Mouse (Mus musculus): Measurements from ENCODE around the gene Scamp5.
"Not testable (repeated sequence)": the region's sequence is repeated elsewhere in the genome, so short reads cannot be mapped to it uniquely, and the experiment has no call there.

Gene Scamp5

DNA sequence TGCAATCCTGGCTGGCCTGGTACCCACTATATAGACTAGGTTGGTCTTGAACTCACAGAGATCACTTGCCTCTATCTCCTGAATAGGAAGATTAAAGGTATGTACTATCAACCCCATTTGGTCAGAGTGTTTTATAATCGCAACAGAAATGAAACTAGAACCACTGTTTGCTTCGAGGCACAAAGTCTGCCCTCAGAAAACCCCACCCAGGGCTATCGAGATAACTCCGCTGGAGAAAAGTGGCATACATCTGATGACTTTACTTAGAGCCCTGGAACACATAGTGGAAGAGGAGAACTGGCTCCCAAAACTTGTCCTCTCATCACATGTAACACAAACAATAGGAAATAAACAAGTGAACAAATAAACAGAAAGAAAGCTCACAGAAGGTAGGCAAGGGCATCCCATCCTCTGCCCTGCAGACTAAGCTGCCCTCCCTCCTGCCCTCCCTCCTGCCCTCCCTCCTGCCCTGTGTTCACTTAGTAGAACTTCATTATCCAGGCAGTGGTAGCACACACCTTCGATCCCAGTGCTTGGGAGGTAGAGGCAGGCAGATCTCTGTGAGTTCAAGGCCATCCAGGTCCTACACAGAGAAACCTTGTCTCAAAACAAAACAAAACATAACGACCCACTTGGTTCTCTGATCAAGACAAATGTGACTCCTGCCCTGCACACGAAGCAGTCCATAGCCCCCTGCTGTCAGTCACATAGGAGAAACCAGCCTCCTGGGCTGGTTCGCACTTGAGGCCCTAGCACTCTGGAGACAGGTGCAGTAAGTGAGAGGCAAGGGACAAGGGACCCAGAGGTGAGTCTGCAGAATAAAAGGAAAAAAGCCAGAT, 15.0 kb downstream of the Scamp5 start:
- no peak for DNase-seq (ENCODE audit: low read depth, low spot score)

DNA sequence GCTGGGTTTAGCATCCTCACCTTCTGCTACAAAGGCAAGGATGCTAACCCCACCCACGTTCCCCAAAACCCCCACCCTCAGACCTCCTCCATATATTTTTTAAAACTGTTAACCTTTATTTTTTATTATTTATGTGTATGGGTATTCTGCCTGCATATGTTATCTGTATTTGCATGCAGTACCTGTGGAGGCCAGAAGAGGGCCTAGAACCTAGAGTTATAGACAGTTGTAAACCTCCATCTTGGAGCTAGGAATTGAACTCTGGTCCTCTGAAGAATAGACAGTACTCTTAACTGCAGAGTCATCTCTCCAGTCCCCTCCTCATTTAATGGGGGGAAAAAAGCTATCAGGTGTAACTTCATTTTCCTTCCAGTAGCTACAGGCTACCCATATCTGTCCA, 18.1 kb downstream of the Scamp5 start:
- no peak for DNase-seq (ENCODE audit: low read depth, low spot score)

DNA sequence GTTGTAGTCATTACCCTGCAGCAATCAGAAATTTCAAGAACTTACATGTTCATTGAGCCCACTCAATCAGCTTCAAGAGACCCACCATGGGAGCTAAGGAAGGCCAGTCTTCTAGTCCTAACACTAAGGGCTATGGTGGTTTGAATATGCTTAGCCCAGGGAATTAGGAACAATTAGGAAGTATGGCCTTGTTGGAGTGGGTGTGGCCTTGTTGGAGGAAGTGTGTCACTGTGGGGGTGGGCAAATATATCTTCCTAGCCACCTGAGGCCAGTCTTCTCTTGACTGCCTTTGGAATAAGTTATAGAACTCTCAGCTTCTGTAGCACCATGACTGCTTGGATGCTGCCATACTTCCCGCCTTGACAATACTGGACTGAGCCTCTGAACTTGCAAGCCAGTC, 27.2 kb downstream of the Scamp5 start:
- DNase-seq (ENCODE audit: low read depth, low spot score): no peak

DNA sequence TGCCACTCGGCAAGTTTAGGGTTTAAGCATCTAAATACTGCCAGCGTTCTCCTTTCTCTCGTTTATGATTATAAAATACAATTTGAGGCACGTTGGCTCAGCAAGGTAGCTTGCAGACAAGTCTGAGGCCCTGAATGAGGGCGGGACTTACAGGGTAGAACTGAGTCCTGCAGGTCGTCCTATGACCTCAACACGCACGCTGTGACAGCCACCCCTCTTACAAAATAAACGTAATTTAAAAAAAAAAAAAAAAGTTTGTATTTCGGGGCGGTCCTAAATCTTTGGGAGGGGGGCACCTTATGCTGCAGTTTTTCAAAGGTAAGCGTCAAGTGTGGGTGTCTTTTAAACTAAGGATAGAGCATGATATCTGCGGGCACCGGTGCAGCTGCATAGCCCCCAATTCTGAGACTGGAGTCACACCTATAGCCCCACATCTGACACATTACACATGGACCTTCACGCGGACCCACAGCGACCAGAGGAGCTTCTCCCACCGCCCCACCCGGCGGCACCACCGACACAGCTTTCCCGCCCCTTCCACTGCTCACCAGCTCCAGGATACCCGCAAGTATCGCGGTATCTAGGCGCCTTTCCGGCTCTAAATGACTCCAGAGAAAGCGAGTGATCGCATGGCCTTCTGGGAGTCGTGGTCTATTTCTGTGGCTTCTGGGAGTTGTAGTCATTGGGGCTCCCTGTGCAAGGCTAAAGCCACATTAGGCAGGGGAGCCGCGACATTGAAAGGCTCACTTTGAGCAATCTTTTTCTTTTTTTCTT, 28.2 kb downstream of the Scamp5 start, which contains the start of gene Ppcdc:
Gene Ppcdc (minus strand): TSS at position 603 of the 774 bp plus-strand sequence.
- peak; percentile 96 for DNase-seq (ENCODE audit: low read depth, low spot score)

DNA sequence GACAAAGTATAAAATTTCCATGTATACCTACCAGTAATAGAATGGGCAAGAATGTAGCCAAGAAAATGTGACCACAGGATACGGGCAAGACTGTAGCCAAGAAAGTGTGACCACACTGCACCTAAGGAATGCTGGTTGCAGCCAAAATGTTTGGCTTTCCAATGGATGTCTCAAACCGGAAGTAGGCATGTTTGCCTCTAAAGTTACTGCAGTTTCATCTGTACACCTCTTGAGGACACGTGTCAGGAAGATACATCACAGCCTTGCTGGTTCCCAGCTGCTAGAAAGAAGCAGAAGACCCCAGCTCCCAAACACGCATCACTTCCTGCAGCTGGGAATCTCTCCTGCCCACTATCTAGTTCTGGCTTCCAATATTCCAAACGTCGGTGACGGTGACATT, 28.8 kb downstream of the Scamp5 start:
- DNase-seq (ENCODE audit: low read depth, low spot score): no peak

DNA sequence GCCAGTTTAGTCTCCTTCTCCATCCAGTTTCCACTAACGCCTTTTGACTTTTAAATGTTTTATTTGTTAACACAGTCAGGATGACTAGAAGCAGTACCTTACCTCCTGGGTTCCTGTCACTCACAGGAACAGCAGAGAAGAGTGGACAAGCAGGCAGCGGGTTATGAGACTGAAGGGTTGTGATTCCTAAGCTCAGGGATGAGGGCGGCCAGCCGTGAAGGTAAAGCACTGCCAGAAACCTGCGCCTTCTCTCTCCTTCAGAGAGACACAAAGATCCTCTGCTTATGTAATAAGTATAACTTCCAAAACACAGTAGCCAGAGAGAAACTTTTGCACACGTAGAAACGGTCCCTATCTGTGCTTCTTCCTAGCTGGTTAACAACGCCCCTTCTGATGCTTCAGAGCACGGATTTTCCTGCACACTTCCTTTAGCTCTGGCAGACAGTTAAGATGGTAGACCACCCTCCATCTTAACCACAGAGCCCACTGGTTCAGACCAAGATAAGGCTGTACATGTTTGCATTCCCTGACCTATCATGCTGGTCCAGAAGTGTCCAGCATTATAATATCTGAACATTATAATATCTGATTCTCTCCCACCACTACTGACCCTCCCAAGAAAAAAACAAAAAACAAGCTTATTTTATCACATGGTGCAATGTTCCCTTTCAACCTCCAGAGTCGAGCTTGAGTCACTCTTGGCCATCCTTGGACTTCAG, 29.8 kb downstream of the Scamp5 start:
- no peak for DNase-seq (ENCODE audit: low read depth, low spot score)

DNA sequence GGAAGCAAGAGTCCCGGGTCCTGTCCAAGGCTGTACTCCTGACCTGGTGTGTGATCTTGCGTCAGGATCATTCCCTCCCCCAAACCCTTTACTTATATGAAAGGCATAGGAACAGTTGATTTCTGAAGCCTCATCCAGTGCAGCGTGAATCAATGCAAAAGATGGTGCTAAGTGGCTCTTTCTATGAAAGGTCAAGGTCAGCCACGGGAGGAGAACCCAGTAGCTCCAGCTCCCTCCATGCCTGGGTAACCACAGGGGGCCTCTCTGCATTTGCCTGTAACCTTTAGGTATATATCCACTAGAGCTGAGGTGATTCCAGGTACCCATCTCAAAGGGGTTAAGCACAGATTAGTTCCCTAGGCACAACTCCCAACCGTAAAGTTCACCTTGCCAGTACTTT, 31.7 kb downstream of the Scamp5 start:
- DNase-seq (ENCODE audit: low read depth, low spot score): no peak

DNA sequence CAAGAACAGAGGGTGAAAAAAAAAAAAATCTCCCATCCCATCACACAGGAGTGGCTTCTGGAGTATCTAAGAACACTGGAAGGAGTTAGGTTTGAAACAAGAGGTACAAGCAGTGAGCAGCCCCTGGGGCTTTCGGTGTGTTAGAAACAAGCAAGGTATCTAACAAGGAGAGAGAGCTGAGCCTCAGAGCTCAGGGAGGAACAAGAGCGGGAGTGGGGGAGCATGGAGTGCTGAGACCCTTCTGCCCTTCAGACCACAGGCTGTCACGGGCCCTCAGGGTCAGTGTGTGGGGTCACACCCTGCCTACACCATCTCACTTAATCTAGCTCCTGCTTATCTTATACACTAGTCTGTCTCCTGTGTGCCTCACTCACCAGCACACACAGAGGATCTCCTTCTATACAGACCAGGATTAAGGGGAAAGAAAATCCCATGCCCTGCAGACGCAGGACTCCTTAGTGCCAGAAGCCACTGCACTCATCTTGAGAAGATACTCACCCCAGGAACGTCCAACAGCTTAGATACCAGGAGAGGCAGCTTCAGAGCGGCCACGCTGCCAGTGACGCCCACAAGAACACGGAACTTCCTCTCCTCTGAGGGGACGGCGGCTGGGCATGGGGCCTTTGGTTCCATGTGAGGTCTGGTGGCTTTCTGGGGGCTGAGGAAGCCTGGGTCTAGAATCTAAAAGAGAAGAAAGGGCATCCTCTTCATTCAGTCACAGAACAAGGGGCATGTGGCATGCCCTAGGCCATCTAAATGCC, 33.3 kb downstream of the Scamp5 start:
- DNase-seq (ENCODE audit: low read depth, low spot score): no peak

DNA sequence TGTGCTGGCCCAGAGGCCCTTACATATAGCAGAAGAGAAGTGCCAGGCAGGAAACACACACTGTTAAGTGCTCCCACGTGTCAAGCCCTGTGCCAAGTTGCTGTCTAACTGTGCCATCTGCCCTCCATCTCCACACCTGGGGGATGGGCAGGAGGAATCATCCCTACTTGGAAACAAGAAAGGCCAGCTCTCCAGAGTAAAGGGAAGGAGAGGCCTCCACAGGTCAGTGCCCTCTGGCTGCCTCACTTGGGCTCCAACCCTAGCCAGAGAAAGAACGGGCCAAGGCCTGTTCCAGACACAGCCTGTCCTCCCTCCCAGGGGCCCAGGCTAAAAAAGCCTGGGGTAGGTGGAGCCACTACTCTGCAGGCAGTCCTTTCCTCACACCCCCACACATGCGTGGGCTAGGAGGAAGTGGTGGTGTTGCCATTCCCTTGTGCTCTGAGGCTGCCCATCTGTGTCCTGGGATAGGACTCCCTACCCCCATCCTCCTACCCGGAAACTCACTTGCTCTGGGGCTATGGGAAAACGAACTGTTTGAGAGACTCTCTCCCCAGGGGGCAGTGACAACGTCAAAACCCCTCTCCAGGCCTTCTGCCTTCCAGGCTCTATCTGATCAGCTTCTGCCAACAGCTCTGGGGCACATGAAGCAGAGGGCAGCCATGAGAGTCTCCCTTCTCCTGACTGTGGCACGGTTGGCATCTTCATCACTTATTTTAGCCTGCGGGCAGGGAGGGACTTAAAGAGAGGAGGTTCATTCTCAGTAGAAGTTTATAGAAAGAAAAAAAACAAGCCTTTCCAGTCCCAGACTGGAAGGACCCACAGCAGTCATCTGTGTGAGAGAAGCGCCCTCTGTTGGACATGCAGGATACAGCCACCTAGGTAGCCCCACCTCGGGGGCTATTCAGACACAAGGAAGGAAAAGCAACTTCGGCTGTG, 34.5 kb downstream of the Scamp5 start:
- DNase-seq (ENCODE audit: low read depth, low spot score): peak; percentile 68

DNA sequence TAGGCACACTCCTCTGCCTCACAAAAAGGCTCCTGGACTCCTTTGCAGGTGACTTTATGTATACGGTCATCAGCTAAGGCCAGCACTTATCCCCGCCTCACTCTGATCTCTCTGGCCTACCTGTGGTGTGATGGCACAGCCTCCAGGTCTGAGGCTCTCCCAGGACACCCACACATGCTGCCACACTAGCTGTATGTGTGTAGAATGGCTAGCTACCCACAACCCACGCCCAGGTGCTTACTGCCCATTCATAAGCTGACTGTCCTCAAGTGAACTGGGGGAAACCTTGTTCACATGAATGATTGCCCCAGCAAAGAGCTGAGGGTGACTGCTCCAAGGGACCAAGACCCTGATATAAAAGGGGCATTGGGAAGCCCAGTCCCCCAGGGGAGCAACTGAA, 35.4 kb downstream of the Scamp5 start:
- no peak for DNase-seq (ENCODE audit: low read depth, low spot score)

DNA sequence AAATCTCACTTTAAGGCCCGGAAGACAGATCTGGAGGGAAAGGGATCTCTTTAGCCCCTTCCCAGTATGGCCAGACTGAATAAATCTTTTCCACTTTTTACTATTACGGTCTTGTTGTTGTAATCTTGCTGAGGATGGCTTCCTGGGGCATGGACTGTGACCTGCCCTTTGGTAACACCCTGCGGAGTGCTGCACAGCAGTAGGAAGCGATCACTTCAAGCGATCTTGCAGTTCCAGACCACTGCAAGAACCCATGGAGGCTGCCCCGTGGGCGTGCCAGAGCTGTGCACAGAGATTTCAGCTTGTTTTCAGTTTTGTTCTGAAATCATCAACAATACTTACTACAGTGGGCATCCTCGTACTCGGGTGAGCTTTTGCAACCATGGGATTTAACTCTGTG, 36.7 kb downstream of the Scamp5 start:
- DNase-seq (ENCODE audit: low read depth, low spot score): no peak

DNA sequence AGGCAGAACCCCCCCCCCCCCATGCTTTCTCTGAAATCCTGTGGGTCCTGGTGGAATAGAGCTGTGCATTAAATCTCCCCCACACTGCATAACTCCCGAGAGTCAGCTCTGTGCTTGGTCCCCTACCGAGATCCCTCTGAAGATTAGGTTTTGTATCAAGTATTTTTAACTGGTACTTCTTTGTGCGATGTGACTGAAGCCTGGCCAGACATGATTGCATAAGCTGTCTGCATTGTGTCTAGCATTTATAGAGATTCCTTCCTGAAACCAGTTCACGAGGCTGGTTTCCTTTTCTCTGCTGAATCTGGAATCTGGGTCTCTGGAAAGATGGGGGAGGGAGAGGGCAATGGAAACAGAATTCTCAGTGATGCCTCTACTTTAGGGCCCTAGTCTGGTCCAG, 39.5 kb downstream of the Scamp5 start:
- DNase-seq (ENCODE audit: low read depth, low spot score): peak; percentile 71

DNA sequence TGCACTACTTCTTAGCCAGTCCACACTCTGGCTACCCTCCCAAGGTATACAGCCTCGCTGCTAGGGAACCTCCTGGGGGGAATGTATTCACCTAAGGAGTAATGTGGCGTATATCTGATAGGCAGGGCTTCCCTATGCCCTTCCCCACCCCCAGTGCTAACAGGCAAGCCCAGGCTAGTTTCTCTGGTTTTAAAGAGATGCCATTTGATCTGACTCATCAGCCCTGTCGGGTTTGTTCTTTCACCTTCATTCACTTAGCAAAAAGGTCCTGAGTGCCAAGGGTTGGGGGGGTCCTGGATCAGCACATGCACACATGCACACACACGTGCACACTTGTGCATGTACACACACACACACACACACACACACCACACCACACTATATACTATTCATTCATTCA, 39.9 kb downstream of the Scamp5 start:
- DNase-seq (ENCODE audit: low read depth, low spot score): no peak

DNA sequence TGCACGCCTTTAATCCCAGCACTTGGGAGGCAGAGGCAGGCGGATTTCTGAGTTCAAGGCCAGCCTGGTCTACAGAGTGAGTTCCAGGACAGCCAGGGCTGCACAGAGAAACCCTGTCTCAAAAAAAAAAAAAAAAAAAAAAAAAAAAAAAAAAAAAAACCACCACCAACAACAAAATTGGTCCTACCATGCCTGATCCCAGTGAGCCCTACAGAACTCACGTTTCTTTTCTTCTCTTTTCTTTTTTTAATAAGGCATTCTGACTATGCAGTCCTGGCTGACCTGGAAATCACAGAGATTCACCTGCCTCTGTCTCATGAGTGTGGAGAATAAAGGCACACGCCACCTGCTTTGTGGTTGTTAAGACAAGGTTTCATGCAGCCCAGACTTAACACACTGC, 40.7 kb downstream of the Scamp5 start:
- DNase-seq (ENCODE audit: low read depth, low spot score): not testable (repeated sequence)

DNA sequence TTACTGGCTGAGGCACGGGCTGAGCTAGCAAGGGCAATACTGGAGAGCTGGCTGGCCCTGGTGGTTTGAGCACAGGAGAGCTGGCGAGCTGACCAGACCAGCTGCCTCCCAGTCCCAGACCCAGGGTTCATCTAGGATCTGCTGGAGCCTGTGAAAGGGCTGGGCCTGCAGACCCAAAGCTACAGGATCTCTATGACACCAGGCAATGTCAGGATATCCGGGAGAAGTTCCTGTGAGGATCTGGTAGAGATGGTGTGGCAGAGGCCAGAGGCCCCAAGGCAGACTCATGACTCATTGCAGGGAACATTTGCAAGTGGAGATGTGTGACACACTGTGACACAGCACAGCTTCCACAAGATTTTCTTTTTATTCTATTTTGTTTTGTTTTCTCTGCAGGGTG, 42.7 kb downstream of the Scamp5 start:
- DNase-seq (ENCODE audit: low read depth, low spot score): no peak

DNA sequence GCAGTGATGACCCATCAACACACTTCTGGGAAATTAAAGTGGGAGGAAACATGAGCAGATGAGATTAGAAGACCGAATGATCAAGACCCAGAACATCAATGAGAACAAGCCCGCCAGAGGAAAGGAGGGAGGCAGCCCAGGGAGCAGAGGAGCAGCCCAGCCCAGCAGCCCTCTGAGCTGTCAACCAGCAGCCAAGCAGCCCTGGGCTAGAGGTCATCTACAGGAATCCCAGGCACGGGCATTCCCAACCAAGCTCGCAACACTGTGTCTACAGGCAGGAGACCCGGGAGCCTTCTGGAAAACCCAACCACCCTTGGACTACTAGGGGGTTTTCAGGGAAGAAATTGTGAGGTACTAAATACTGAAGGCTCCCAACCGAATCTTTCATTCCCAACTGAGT, 43.8 kb downstream of the Scamp5 start:
- DNase-seq (ENCODE audit: low read depth, low spot score): no peak

DNA sequence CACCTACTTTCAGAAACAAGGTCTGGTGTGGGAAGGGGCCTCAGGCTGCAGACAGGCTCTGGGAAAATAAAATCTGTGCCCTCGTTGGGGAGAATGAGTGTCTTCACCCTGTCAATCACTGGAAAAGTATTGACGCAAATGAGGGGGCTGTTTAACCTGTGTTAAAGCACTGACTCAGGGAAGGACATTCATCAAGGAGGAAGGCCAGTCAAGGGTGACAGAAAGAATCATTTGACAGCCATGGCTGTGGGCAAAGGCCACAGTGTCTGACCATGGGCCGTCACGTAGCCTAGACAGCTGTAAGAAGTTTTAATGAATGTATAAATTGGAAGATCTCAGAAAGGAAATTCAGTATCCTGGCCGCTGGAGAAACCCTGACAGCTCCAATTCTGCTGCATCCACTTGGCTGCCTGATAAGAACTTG, 46.2 kb downstream of the Scamp5 start:
- no peak for DNase-seq (ENCODE audit: low read depth, low spot score)

DNA sequence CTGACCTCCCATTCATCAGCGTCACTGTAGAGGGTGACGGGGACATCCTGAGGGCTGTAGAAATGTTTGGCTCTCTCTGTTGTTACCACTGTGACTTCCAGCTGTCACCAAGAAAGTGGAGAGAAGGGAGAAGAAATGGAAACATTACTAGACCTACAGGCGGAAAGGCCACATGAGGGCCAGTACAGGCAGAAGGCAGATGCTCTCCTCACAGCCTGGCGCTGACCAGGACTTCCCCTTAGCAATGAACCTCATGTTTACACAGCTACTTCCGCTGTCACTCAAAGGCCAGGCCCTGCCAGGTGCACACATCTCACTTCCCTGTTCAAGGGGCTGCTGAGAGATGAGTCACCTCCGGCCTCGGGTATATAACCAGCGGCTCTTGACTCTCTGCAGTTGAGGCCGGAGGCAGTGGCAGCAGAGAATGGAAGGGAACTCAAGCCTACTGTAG, 46.7 kb downstream of the Scamp5 start:
- DNase-seq (ENCODE audit: low read depth, low spot score): peak; percentile 50

DNA sequence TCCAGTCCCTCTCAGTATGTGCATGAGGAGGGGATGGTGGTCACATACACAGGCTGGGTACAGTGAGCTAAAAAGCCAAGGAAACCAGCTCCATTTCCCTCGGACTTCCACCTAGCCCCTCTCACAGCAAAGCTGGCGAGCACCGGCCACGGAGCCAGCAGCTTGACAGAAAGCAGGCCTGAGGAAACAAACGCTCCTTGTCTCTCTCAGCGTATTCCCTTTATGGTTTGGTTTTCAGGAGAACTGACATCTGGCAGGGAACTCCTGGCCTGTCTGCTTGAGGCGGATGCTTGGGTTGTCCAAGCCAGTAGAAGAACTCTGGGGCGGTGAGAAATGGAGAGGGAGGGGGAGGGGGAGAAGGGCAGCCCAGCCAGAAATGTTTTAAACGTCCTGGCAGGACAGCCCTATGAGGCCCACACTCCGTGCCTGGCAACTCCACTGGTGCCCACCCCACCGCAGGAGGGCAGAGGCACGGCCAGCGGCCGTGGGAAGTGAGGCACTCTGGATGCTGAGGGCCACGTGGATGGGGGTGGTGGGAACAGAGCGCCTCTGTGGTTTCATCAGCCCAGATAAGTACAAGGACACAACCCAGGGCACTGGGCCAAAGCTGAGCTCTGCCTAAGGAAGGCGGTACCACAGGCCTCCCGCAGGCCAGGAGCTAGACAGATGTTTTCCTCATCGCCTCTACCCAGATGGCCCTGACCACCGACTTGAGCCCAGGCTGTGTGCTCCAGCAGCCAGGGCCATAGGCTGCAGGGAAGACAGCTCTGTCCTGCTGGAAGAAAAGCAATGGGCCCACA, 47.3 kb downstream of the Scamp5 start:
- peak; percentile 82 for DNase-seq (ENCODE audit: low read depth, low spot score)

All from telencephalon, adult 2 months (tissue).